Mouse (Mus musculus): ENCODE measurements around the gene Runx3.

DNA sequence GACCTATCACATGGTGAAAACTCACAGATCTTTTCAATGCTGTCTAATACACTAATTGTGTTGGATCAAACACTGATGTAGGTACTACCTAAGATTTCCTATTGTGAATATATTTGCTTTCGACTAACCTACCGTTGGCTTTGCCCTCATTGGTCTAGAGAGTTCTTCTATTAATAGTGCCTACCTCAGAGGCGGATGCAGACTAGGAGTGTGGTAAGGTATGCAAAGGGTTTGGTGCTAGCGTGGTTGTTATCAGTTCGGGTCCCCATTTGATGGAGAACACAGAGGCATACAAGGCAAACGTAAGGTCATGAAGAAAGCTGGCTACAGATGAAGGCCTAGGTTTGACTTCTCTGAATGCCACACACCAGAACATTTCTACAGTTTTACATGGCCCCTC lies 47.8 kb upstream of the Runx3 start:
- TF ChIP-seq CTCF (IDR thresholded peaks at IDR 0.05; ENCODE audit: control insufficient read depth, insufficient read depth, insufficient replicate concordance, low read depth, low read length) (no peak), POLR2A (IDR thresholded peaks at IDR 0.05; ENCODE audit: control insufficient read depth, low read depth, low read length) (no peak)

All from testis, adult 2 months (tissue).